Mouse (Mus musculus): ENCODE results near the gene Fggy.

DNA sequence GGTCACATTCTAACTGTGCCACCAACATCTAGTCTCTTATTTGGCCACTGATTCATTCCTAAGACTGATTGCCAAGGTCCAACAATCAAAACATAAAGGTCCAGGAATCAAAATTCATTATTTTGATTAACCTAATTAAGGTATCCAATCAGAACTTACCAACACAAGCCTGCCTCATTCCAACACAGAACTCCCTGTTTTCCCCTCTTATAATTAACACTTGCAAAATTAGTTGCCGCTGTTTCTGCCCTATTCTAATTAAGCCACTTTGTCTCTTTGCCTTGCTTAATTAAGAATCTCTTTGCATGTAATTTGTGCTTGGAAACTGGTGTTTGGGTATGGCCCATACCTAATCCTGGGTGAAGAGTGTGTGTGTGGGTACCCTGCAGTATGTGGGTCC lies 372.6 kb downstream of the Fggy start:
- TF ChIP-seq GATA1 (IDR thresholded peaks at IDR 0.05; ENCODE audit: low read length) (no peak), TAL1 (IDR thresholded peaks at IDR 0.05; ENCODE audit: low read length) (no peak)

Measured in erythroblast, embryonic 14.5 days (primary cell).